Mouse (Mus musculus) pancreas, adult 10 weeks (tissue): ENCODE measurements around the gene Hdac7. TPM values are rescaled to one million over a fixed set of nuclear protein-coding genes. Genes with fewer than 3 reads are reported as not detected.

Source experiments
- polyA plus RNA-seq: library from polyadenylated mRNA; stranded (reverse); fragments of 350-450 nt; fragmentation: Illumina TruSeq; extraction: RNeasy Lipid Tissue Mini Kit (QIAGEN cat#74804); gene quantifications from one replicate; pipeline ENCODE4 v1.2.3, GENCODE M21; 2015; ENCODE audit warnings: low read depth, low replicate concordance; ENCODE audit not compliant: insufficient read depth

Hdac7 gene
- 22.3 TPM for polyA plus RNA-seq

DNA sequence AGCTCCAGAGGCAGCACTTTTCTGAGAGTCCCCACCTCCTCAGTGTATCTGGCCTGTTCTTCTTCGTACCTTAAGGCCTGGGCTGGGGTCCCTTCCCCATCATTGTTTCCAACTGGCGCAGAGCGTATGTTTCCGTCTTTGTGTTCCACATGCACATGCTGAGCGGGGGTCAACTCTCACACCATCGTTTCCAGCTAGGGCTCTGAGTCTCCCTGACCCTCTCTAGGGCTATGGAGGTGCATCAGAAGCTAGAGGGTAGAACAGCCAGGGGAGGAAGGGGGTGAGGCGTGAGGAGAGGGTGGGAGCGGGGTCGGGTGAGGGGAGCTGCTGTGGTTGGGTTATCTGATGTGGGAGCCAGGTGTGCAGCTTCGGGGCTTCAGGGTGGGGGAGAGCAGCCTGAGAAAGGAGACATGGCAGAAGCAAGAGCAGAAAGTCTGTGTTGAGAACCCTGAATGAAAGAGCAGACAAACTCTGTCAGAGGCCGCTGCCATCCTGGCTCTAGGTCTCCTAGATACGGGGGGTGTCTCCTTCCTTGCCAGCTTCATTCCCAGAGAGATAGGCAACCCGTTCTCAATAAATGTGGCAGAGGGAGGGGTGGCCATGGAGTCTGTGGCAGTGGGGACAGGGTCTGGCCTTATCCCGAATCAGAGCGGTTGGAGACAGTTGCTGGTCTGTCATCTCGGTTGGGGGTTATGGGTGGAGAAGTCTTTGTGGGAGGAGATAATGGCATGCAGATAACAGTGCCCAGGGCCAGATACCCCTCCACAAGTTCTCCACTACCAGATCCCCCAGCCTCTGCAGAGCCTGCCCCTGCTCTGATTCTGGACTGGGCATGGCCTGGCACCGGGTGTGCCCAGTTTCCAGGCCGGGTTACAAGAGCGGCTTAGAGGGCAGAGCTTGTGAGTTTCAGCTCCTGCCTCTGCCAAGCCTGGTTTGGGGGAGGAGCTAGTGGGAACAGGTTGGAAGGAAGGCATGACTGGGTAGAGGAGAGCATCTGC is at the start of gene Hdac7:
Gene Hdac7 (minus strand): TSS at position 466 of the 998 bp plus-strand sequence.

GRCm38 (mm10) chr15:97778311-97779098 is 65.8 kb downstream of the Hdac7 start, which contains the start of gene Slc48a1:
Gene Slc48a1 (plus strand): TSS chr15:97778520.

GRCm38 (mm10) chr15:97767280-97768186 is 76.8 kb downstream of the Hdac7 start, which contains the start of gene Rapgef3:
Gene Rapgef3 (minus strand): TSS chr15:97767972.

Other genes starting within 250 kb of the Hdac7 start
- gene Rpap3, start 138.7 kb downstream of the Hdac7 start, polyA plus RNA-seq: 2.3 TPM
- 1.1 TPM for gene Endou, start 113.2 kb downstream of the Hdac7 start, polyA plus RNA-seq
- 15.4 TPM for gene Rapgef3, start 76.5 kb downstream of the Hdac7 start, polyA plus RNA-seq
- gene Slc48a1, start 66.0 kb downstream of the Hdac7 start, polyA plus RNA-seq: 23.5 TPM
- 5.1 TPM for gene Vdr, start 66.1 kb upstream of the Hdac7 start, polyA plus RNA-seq
- 13.9 TPM for gene Tmem106c, start 119.7 kb upstream of the Hdac7 start, polyA plus RNA-seq
- not detected for gene Col2a1, start 160.2 kb upstream of the Hdac7 start, polyA plus RNA-seq
- gene Pfkm, start 248.1 kb upstream of the Hdac7 start, polyA plus RNA-seq: 5.8 TPM
- gene Senp1, start 249.2 kb upstream of the Hdac7 start, polyA plus RNA-seq: 3.8 TPM